Mouse (Mus musculus): ENCODE measurements around the gene Tbc1d4.

Tbc1d4 gene

DNA sequence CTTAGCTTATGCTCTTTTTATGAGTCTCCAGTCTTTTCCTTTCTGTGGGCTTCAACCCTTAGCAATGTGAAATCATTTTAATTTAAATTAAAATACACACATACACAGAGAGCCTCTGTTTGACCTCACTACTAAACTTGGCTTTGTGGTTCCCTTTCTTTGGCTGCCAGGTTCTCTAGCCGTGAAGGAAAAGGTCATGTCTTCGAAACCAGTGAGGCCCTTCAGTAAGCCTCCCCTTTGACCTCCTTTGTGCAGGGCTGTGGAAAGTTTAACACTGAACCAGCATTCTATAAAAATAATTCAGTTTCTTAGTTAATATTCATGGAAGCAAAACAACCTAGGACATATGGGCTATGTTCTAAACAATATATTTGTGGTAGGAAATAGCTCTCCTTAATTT lies 78.5 kb downstream of the Tbc1d4 start:
- no peak for DNase-seq

DNA sequence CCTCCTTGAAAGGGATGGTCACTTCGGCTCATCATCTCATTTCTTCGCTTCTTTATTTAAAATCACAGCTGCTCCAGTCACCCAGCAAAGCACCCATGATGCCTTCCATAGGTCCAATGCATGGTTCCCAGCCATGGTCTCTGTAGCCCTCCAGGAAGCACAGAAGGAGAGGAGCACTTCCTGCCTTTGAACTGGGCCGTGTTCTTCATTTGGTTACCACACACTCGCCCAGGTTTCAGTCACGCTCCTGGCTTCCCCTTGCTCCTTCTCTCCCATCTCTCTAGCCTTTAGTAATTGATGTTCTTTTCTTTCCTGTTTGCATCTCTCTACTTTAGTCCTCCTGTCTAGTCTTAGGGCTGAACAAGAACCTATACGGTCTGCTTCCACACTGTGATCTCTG lies 79.8 kb downstream of the Tbc1d4 start:
- DNase-seq = no peak

DNA sequence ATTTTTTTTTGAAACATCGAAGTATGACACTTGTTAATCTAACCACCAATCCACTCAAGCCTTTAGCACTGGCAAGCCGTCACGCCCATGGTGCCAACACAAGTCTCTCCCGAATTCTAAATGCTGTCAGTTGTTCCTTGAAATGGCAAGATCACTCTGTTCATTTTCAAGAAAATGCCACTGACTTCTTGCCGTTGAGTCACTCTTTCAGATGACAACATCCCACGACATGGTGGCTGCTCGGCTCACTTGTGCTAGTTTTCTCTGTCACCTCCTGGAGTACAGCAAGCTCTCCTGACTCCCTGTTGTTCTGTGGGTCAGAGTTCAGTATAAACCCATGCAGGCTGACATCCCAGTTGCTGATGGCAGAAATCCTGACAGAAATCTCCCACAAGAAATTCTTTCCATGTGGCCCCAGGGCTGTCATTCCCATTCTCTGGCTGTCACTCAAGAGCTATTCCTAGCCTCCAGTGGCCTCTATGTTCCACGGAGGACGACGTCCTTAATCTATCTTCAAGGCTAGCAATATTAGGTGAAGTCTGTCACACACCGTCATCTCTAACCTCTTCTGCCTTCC lies 81.5 kb downstream of the Tbc1d4 start:
- no peak for DNase-seq

DNA sequence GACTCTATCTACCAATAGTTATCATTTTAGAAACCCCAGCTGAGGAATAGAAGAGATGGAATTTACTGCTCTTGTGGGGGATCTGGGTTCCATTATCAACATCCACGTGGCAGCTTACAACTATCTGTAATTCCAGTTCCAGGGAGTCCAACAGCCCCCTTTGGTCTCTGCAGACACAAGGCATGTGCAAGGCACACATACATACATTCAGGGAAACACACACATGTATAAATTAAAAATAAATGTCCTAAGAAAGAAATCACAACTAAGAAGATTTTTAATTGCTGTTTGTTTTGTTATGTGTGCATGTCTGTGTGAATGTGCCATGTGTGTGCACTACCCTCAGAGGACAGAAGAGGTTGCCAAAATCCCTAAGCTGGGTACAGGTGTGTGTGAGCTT lies 82.5 kb downstream of the Tbc1d4 start:
- no peak for DNase-seq

DNA sequence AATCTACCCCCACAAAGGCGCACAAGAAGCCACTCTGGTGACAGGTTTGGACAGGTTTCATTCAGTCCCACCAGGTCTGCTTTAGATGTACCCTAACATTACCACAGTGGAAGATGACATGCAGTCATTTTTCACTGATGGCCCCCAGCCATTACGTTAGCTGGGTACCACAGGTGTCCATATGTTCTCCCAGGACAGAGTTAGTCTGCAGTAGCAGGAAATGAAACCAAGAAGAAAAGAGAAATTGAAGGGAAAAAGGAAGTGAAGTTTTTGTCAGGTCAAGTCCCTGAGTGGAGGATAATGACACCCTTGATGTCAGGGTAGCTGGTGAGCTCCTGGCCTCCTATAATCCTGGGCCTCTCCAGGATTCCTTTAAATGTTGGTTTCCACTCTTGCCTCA lies 89.0 kb downstream of the Tbc1d4 start:
- DNase-seq = no peak

DNA sequence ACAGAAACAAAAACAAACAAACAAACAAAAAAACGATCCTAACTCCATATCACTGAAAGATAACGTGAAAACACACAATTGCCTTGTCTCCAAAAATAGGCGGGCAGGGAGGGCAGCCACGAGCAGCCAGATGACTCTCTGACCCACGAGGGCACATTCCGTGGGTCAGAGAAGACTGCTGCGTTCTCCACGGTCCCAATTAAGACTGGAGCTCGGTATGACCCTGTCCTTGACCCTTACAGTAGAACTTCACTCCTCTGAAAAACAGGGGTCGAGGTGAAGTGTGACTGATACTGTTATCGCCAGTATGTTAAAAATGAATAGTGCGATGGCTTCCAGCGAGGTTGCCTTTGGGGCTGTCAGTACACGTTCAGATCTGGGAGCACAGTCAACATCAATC lies 90.7 kb downstream of the Tbc1d4 start:
- no peak for DNase-seq

DNA sequence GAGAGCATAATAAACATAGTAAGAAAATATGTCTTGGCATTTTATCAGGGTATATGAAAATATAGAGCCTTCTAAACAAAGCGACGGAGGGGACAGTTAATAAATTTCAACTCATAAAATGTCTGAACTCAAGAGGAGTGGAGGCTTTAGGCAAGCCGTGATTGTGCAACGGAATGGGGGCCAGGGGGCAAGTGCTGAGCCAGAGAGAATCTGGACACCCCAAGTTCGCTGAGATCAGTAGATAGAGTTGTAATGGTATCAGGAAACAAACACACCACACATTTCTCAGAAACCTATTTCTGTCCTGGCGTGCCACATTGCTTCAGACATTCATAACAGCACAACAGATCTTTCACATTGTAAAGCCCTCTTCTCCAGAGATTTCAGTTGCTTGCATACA lies 91.2 kb downstream of the Tbc1d4 start:
- DNase-seq = no peak

DNA sequence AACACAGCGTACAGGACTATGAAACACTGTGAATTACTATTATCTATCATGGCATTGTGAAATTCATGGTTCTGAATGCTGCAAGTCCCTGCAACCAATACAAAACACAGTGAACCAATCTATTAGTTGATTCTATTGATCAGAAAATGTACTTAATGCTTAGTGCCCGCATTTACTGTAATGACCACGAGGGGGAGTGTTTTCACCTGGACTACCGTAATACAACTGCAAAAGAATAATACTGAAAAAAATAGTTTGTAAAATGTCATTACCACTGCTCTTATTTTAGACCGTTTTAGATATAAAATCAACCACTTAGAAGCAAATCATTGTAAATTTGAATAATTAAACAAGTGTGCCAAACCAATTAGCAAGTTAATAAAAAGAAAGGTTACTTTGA lies 91.7 kb downstream of the Tbc1d4 start:
- DNase-seq = peak; percentile 25

DNA sequence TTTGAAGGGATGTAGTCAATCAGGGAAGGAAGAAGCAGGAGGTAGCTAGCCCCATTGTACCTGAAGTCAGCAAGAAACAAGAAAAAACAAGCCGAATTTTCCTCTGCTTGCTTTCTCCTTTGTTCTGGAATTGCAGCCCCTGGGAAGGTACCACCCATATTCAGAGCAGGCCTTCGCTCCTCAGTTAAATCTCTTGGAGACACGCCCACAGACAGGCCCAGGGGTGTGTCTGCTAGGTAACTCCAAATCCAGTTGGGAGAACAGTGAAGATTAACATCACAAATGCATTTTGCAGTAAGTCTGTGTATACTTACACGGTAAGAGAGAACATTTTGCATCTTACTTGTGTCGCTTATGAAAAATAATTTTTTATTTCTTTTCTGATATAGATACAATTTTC lies 92.1 kb downstream of the Tbc1d4 start:
- no peak for DNase-seq

DNA sequence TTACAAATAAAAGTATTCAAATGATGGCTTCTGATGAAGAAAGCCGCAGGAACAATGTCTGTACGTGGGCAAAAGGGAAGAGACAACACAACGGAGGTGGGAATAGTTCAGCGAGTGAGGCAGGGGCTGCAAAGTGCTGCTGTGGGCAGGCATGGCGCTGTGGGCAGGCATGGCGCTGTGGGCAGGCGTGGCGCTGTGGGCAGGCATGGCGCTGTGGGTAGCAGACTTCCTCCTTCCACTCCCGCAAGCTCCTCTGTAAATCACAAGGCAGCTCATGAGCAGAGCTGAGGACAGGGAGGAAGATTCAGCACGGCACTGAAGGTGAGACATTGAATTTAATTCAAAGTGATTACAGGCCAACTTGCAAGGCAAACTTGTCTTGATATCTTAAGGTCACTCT lies 93.0 kb downstream of the Tbc1d4 start:
- DNase-seq = no peak

DNA sequence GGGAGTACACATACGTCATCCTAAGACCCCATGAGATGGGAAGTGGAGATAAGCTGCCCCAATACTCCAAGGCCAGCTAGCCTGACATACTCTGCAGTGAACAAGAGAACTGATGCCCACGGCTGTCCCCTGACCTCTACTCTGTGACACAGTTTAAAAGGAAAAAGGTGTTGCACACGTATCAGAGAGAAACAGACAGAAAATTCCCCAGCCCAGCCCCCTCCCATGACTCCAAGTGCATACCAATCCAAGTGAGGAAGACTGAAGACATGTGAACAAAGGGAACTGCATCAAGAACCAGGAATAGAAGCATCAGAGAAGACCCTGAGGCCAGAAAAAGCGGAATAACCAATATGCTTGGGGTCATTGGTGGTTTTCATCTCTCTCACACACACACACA lies 93.7 kb downstream of the Tbc1d4 start:
- no peak for DNase-seq

DNA sequence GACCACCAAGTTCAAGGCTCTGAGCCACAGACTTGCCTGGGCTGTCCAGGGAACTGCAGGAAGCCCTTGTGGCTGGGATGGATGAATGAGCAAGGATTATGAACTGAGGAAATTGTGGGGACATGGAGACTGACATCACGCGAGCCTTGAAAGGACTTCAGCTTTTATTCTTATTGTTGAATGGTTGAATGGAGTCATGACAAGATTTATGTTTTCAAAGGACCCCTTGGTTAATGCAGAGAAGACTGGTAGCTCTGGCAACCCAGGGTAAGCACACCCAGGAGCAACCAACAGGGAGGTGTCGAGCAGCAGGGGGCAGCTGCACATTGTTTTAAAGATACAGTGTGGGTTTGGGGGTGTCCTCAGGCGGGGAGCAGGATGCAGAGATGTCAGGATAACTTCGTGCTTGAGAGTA lies 94.4 kb downstream of the Tbc1d4 start:
- DNase-seq = no peak

DNA sequence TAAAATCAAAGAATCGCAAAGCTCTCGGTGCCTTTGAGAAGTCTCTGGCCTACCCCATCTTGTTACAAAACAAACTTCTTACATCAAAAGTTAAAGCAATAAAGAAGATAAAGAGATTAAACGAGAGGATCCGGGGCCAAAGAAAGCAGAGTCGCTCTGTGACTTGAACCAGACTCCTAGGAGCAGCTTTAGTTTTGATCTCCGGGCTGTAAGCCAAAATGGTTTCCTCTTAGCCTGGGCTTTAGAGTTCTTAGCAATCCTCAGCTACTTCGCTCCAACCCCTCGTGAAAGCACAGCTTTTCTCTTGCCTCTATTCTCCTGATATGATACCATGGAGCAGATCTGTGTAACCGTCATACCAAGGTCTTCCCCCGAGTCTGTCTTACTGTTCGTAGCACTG lies 95.8 kb downstream of the Tbc1d4 start:
- no peak for DNase-seq

DNA sequence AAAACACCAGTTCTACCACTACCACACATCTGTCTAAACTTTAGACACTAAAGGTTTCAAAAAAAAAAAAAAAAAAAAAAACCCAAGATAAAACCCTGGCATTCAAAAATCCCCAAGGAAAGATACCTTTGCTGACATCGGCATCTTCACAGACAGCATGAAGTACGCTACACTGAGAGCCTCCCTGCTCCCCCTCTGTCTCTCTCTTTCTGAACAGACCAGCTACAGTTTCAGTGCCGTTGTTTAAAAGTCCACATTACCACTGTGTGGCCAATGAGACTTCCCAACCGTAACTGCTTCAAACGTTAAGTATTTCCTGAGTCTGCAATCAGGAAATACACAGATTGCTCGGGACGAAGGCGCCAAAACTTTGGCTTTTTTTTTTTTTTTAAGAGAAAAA lies 97.6 kb downstream of the Tbc1d4 start:
- DNase-seq = no peak

DNA sequence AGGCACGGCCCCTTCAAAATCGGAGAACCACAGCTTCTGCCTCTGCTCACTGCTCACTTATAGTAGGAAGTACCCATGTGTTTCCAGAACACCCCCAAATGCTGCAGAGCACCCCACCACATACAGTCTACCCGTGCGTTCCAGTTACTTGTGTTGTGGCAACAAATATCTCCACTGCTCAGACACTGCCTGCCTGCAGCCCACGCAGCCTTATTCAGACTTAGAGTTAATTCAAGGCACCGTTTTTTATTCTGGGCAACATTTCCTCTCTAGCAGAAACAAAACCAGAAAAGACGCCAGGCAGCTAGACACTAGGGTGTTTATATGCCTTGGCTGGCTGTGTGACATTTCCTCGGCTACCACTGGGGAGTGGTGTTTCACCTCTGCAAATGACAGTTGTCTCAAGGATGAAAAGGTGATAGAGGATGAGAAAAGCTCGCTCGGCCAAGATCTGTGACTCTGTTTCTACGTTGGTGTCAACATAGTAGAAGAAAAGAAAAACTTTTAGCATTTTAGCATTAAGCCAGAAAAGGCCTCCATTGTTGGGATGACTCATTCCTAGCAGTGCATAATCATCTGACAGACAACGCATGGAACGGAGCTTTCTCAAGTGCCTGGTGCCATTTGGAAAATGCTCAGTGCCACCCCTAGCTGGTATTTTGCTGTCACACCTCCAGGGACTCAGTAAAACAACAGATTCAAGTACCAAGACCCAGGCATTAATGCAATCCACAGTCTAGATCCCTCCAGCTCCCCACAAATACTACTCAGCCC lies 98.3 kb downstream of the Tbc1d4 start:
- DNase-seq = no peak

DNA sequence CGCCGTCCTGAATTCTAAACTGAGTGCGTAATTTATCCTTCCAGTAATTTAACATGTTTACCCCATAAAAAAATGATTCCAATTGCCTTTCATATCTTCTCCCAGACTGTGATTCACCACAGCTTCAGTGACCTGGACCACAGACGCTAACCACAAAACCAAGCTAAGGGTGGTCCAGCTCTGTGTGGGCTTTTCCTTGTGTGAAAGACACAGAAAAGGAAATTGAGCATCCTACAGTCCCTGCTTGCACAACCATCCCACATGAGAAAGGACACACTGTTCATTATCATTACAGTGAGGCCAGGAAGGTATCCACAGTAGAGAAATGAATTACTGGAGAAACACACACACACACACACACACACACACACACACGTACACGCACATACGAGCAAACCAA lies 99.2 kb downstream of the Tbc1d4 start:
- no peak for DNase-seq

DNA sequence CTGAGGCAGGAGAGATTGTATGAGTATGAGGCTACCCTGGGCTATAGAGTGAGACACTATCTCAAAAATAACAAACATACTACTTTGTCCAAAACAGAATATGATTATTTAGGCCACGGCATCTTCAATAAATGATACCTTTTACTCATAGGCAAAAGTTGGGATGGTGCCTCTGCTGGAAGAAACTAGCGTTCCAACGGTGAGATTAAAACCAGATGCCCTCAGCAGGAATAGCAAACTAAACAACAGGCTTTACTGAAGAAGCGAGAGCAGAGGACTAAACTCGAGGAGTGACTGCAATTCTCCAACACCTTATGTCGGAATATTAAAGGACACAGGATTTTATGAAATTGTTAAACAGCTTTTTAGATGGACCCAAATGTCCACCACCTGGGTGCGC lies 101.0 kb downstream of the Tbc1d4 start:
- no peak for DNase-seq

DNA sequence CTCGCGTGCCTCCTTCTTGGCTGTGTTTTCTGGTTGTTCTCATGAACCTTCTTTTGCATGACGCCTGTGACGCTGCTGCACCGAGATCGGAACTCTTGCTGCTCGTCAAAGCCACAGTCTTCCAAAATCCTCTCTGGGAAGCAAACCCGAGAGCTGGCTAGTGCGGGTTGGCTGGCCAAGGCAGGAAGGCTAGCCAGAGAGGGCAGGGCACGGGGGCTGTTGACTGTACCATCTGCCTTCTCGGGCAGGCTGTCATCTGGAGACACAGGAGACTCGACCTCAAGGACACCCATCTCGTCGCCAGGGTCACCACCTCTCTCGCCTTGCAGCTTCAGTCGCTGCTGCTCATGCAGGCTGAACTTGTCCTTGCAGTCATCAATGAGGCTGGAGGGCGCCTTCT lies 101.8 kb downstream of the Tbc1d4 start:
- DNase-seq = peak; percentile 22

DNA sequence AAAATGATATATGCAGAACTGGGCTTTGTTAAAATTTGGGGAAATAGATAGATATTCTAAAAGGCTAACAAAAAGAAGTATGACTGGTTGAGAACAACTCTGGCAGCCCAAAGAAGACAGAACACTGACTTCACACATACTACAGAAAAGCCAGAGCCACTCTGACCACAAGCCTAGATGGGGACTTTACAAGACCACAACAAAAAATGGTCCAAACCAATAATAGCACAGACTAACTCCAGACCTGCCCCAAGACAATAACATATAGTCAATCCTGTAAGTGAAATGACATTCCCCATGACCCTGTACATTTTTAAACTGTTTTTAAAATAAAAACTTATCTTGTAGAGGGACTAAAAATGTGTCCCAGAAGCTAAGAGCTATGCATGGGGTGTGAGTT lies 103.2 kb downstream of the Tbc1d4 start:
- no peak for DNase-seq

DNA sequence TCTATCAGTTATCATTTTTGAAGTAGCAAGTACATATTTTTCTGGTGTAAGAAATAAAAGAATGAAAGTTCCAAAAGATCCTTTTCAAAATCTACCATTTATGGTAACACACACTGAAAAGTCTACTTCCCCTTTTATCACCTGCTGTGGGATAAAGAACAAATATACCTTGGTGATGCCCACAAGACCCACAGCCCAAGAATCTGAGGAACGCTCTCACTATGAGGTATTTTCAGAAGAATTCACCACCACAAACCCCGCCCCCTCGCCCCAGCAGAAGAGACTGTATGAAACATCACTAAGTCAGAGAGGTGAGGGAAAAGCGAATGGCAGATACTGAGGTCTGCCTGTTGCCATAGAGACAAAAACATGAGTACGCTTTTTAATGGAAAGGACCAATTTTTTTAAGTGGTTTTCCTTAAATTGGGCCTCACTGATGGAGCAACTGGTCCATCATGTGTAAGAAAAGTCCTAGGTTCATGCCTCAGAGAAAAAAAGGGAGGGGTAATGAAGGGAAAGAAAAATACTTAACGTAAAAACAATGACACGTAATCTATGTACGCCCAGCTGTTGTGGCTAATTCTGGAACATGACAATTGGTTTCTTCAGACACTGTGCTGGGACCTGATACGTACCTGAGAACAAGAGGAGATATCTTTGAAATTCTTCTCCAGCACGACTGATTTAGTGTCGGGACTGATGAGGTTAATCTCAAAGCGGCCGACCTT lies 104.4 kb downstream of the Tbc1d4 start:
- DNase-seq = no peak

DNA sequence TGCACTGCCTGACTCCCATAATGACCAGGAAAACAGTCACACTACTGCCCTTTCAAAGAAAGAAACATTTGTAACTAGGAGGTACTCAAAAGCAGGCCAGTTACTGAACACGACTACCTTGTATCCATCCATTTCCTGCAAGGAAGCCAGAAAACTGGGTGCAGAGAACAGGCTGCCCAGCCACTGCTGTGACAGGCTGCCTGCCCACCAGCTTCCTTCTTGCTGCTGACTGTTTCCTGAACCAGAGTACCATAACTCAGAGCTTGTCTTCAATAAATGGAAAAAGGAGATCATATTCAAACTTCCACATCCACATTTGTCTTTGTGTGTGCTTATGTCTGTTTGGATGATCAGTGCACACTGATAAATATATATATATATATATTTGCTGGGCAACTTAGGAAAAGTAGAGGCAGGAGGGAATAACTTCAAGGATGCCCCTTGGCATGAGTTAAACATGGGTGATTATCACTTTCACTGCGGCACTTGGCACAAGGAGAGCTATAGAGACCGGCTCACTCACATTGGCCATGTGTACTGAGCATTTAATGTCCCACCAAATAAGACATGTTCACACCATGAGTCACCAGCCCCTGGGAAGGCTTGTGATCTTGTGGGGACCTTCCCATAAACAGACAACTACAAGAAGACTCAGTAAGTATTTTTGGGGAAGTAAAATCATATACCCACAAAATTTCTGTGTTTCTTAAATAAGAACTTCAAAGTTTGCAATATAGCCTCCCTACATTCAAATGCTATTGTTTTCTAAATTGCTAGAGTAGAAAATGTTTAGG lies 105.6 kb downstream of the Tbc1d4 start:
- DNase-seq = no peak

DNA sequence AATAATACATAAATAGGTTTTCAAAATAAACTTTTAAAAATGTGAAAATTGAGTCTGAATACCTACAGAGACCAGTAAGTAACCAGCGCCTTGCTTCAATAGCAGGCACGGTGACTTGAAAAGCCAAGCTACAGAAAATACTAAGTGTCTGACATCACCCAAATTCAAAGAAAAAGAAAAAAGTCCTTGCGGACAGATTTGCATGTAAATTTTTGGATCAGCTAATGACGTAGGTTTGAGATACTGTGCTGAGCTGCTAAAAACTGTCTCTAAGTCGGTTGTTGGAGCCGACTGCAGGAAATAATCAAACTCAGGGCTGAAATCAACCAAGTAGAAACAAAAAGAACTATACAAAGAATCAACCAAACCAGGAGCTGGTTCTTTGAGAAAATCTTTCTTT lies 107.1 kb downstream of the Tbc1d4 start:
- DNase-seq = no peak

DNA sequence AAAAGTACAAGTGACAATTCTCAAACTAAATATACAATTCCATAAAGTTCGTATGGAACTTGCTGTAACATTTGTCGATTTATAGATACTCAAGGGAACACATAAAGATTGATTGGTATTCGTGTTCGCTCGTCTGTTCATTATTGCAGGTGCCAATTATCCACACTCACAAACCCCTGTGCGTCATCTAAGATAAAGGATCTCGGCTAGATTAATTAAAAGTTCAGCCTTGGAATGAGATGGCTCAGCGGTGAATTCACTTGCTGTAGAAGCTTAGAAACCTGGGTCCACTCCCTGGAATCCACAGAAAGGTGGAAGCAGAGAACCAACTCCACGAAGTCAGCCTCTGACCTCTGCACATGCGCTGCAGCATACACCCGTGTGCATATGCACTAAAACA lies 107.5 kb downstream of the Tbc1d4 start:
- DNase-seq = no peak

DNA sequence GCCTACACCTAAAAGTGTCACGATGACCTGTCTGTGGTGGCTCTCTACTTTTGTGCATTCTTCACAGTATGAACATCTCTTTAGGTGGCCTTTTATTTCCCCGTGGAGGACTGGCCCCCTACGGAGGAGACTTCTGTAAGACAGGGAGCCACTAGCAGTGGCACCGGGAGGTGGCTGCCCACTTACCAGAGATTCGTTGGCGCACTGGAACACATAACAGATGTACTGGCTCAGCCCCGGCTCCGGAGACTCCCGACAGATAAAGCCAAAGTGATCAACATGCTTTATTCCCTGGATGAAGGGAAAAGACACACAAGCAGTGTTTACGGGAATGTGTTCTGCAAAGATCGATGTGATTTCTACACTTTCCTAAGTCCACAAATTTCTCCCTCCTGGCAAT lies 108.2 kb downstream of the Tbc1d4 start:
- DNase-seq = no peak

Data from cerebellum, adult 11 months (tissue).